Mouse (Mus musculus) heart, adult 2 months (tissue): ENCODE measurements at regions not wholly inside any gene's neighbourhood (a gene's known extent, or its start where the extent isn't known, plus 50 kb on each side); places are given as distances from the start of the nearest gene placed in this dataset.

ENCODE experiments used
- DNase-seq, 2 experiments: peaks; one replicate each; pipeline ENCODE4 v3.0.0; 2021
- H3K27ac ChIP-seq: fragments of 200-600 bp; 2 replicates; pipeline ENCODE4 v1.8.1; 2022
- H3K27me3 ChIP-seq: fragments of 200-500 bp; 2 replicates; pipeline ENCODE4 v1.6.1; 2012; ENCODE audit warnings: mild to moderate bottlenecking, low read length, inconsistent platforms, mixed read lengths; ENCODE audit not compliant: control insufficient read depth, insufficient read depth
- H3K36me3 ChIP-seq: fragments of 200-500 bp; 2 replicates; pipeline ENCODE4 v1.6.1; 2012; ENCODE audit warnings: low read length, inconsistent platforms; ENCODE audit not compliant: control insufficient read depth, insufficient read depth
- H3K4me1 ChIP-seq: fragments of 200-500 bp; 2 replicates; pipeline ENCODE4 v1.6.1; 2011; ENCODE audit warnings: low read length; ENCODE audit not compliant: control insufficient read depth, insufficient read depth
- H3K4me3 ChIP-seq: fragments of 200-600 bp; 2 replicates; pipeline ENCODE4 v1.8.1; 2022
- H3K79me2 ChIP-seq: fragments of 200-500 bp; replicated peaks from 2 replicates; pipeline ENCODE4 v1.6.1; 2012; ENCODE audit warnings: mild to moderate bottlenecking, inconsistent platforms, low read length, moderate library complexity, mixed read lengths; ENCODE audit not compliant: control insufficient read depth, insufficient read depth
- H3K9ac ChIP-seq: fragments of 200-500 bp; 2 replicates; pipeline ENCODE4 v1.6.1; 2012; ENCODE audit warnings: low read depth, mild to moderate bottlenecking, control low read depth, inconsistent platforms, low read length, mixed read lengths
- CTCF ChIP-seq: fragments of 200-600 bp; IDR thresholded peaks from 2 replicates; pipeline ENCODE4 v1.8.1; 2022; ENCODE audit warnings: antibody characterized with exemption, mild to moderate bottlenecking, moderate library complexity
- EP300 ChIP-seq: fragments of 200-500 bp; IDR thresholded peaks from 2 replicates; pipeline ENCODE4 v1.6.1; 2011; ENCODE audit warnings: low read depth, low read length, control low read depth; ENCODE audit not compliant: insufficient read depth
- POLR2A ChIP-seq: fragments of 200-500 bp; IDR thresholded peaks from 2 replicates; pipeline ENCODE4 v1.6.1; 2011; ENCODE audit warnings: mild to moderate bottlenecking, low read depth, low read length, control low read depth; ENCODE audit not compliant: insufficient read depth
- WGBS: fragments of 180-500 bp; shearing (Covaris S2); methylation state at CpG from one replicate; pipeline ENCODE4 v1.1.7; 2018; 5-methylcytosine and 5-hydroxymethylcytosine counted together
- intact Hi-C: fragments of 180-260 bp; cut with DNase I; formaldehyde crosslinking; loops from one replicate; pipeline ENCODE4 v1.15.1; 2025

DNA sequence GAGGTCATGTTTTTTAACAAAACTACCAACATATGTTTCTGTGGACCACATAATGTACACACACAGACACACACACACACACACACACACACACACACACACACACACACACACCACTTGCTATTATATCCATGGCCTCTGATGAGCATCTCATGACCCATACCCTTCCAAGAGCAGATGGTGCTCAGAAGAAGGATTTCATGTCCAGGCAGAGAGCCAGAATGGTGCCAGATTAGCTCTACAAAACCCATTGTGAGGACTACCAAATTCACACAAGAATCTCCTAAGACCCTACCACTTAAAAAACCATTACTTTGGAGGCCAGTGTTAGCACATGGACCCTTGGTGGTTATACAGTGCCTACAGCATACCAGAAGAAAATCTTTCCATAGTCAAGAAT, 810.5 kb downstream of the Efnb2 start:
- TF ChIP-seq CTCF (no peak), EP300 (no peak), POLR2A (no peak)
- H3K36me3 ChIP-seq = no peaks in the 10 kb centered on the region
- no peaks in the 10 kb centered on the region for H3K79me2 ChIP-seq
- H3K27me3 ChIP-seq = no peaks in the 10 kb centered on the region
- intact Hi-C loops = no loop called here
- no peak overlapping the region for H3K9ac ChIP-seq
- no peak overlapping the region for H3K27ac ChIP-seq
- no peaks in the 10 kb centered on the region for H3K4me1 ChIP-seq
- no peak overlapping the region for H3K4me3 ChIP-seq
- no peak for DNase-seq

DNA sequence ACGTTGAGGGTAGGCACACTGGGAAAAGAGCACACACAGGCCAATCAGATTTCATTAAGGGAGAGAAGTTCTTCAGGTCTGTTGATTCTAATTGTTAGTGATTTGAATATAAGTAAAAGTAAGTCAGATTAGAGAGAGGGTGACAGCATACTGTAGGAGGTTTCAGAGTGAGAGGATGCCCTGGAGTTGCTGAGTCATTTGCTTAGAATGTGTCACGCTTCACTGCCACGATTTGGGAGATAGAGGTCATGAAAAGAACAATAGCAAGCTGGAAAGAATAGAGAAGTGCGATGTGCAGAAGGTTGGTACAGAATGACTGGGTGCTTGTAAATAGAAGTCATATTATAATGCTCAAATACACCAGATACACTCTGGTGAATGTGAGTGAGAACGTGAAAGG, 829.1 kb downstream of the Efnb2 start:
- Histone ChIP-seq H3K27ac (no peak overlapping the region), H3K9ac (no peak overlapping the region), H3K4me1 (no peaks in the 10 kb centered on the region), H3K4me3 (no peak overlapping the region), H3K27me3 (no peaks in the 10 kb centered on the region), H3K36me3 (no peaks in the 10 kb centered on the region), H3K79me2 (no peaks in the 10 kb centered on the region)
- TF ChIP-seq CTCF = no peak
- no peak for TF ChIP-seq EP300
- TF ChIP-seq POLR2A = no peak
- DNase-seq = no peak
- WGBS = 47% methylated on average over 5 of the region's 5 CpGs
- intact Hi-C loops = no loop called here

DNA sequence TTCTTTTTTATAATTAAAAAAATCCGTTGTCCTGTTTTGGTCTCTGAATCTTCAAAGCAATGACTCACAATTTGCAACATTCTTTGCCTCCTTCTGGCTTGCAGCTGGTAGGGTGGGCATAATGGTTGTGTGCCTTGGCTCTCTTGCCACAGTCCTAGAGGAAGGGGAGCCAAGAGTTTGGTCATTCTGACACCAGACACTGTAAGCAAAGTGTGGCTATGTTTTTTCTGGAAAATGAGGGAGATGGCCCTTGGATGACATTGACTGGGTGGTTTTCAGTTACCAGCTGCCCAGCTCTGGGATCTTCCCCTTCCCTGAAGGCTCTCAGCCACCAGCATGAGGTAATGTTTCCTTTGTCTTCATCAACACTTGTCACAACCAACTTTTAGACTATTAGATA, 833.2 kb downstream of the Efnb2 start:
- Histone ChIP-seq H3K79me2 (no peaks in the 10 kb centered on the region), H3K36me3 (no peaks in the 10 kb centered on the region), H3K4me3 (no peak overlapping the region), H3K9ac (no peak overlapping the region), H3K27me3 (no peaks in the 10 kb centered on the region), H3K27ac (no peak overlapping the region), H3K4me1 (no peaks in the 10 kb centered on the region)
- no peak for DNase-seq
- intact Hi-C loops = no loop called here
- TF ChIP-seq CTCF = no peak
- no peak for TF ChIP-seq POLR2A
- TF ChIP-seq EP300 = no peak
- WGBS = 63% methylated on average over 1 of the region's 1 CpGs

DNA sequence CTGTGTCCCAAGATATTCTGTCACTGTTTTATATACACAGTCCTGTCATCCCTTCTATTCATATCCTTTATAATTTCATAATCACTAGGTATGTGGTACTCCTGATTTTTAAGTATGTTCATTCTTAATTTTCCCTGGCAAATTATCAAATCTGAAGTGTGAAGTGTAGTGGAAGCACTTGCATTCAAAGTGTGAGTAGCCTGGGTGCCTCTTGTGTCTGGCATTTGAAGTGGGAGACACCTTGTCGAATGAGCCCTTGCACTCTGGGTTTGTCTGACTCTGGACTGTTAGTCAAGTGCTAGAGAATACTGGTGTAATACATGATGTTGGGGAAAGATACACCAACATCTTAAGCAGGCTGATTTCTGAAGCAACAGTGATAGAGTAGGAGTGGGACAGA, 852.6 kb downstream of the Efnb2 start:
- Histone ChIP-seq H3K4me3 (no peak overlapping the region), H3K9ac (no peak overlapping the region), H3K36me3 (no peaks in the 10 kb centered on the region), H3K4me1 (no peaks in the 10 kb centered on the region), H3K27ac (no peak overlapping the region), H3K27me3 (no peaks in the 10 kb centered on the region), H3K79me2 (no peaks in the 10 kb centered on the region)
- TF ChIP-seq EP300 (no peak), POLR2A (no peak), CTCF (no peak)
- DNase-seq = no peak
- intact Hi-C loops = no loop called here
- 73% methylated on average over 1 of the region's 1 CpGs for WGBS

DNA sequence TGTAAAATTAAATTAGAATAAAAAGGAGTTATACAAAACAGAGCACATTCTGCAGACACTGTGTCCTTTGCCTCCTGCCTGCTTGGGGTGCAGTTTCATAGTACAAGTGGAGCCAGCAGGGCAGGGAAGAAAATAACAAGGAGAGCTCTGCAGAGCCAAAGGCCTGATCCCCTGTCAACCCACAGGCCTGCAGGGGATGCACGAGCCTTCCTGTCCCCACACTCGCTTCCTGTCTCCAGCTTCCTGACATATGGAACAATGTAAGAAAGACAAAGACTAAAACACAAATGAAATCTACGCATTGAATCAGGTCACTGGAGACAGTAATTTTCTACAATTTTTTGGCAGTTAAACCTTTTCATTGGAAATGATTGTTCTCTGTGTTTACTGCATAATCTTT, 861.8 kb downstream of the Efnb2 start:
- Histone ChIP-seq H3K79me2 (no peaks in the 10 kb centered on the region), H3K9ac (no peak overlapping the region), H3K36me3 (no peaks in the 10 kb centered on the region), H3K27me3 (no peaks in the 10 kb centered on the region), H3K4me3 (no peak overlapping the region), H3K4me1 (no peaks in the 10 kb centered on the region; the same call in 1 of the 2 replicates), H3K27ac (no peak overlapping the region)
- peak in 1 of 2 experiments; percentile 4 for DNase-seq
- intact Hi-C loops = no loop called here
- WGBS = 49% methylated on average over 3 of the region's 3 CpGs
- TF ChIP-seq POLR2A (no peak), EP300 (no peak), CTCF (peak; percentile 15; the same call in 1 of the 2 replicates)

DNA sequence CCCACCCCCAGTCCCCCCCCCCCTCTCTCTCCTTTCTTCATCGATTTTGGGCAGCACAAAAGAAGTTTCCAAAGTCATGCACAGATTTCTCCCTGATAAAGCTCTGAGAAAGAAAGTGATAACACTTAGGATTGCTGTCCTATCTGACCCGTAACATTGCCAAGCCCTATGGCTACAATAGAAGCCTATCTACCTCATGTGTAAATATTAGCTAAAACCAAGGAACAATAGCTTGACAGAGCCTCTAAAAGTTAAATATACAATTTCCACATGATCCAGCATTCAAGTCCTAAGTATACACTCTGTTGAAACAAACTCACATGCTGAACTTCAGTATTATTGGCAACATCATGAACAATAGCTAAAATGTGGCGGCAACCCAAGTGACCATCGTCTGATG, 864.9 kb downstream of the Efnb2 start:
- Histone ChIP-seq H3K4me3 (no peak overlapping the region), H3K79me2 (no peaks in the 10 kb centered on the region), H3K9ac (no peak overlapping the region), H3K27ac (no peak overlapping the region), H3K36me3 (no peaks in the 10 kb centered on the region), H3K27me3 (no peaks in the 10 kb centered on the region), H3K4me1 (no peaks in the 10 kb centered on the region; the same call in 1 of the 2 replicates)
- 80% methylated on average over 4 of the region's 4 CpGs for WGBS
- intact Hi-C loops = no loop called here
- DNase-seq = no peak
- TF ChIP-seq CTCF = no peak
- TF ChIP-seq POLR2A = no peak
- no peak for TF ChIP-seq EP300
